Comparison of ENCODE assay signal across 8 mouse cellular contexts in the genomic region with DNA sequence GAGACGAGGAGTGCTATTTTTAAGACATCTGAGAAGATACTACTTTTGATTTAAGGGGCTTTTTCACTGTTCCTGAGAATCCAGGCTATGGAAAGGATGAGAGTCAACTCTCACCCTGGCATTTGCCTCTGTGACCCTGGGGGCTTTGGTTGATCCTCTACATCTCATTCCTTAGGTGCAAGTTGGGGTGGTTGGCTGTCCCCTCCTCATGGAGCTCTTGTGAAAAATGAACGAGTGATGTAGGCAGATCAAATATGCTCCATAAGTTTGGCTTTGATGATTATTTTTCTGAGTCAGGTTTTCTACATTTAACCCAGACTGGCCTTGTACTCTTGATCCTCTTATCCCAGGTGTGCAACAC. TPM values are rescaled to one million over a fixed set of nuclear protein-coding genes. Genes with fewer than 3 reads are reported as not detected.
A peak's percentile ranks its signal among the peaks of the same experiment; 100 is the strongest.
DNase-seq lines count a peak whose midpoint lies in the region; ATAC-seq and TF ChIP-seq lines count a peak whose summit lies in the region.

No protein-coding gene starts in this region.

- peak overlapping the region; percentile 67 for H3K4me2 ChIP-seq in forebrain, embryonic 13.5 days
- peak overlapping the region; percentile 82 for H3K4me2 ChIP-seq in liver, embryonic 13.5 days

- no peaks in the 10 kb centered on the region for H3K79me2 ChIP-seq in heart, adult 2 months (replicated peaks; ENCODE audit: control insufficient read depth, insufficient read depth, low read length)
- H3K79me2 ChIP-seq in C2C12 (ENCODE audit: control insufficient read depth, insufficient read depth): peaks cover 21% of the 10 kb centered on the region

- intact Hi-C loops in heart, adult 2 months (cut with DNase I): loop anchor here (2.0 to 5.0 kb wide), 2 partner anchors 55 to 75 kb away; a partner anchor contains a TSS
- intact Hi-C loops in heart, postnatal 36 days (cut with DNase I): loop anchor here (2.0 kb wide), 1 partner anchor 77 kb away; no protein-coding TSS in a partner anchor

- no peak for TF ChIP-seq POLR2A in heart, adult 2 months (IDR thresholded peaks at IDR 0.05; ENCODE audit: insufficient read depth, low read depth, low read length)

- peak overlapping the region; percentile 75 for H3K27ac ChIP-seq in heart, adult 2 months
- H3K27ac ChIP-seq in forebrain, embryonic 13.5 days: peak overlapping the region; percentile 55; the same call in 1 of the 2 replicates
- no peak overlapping the region for H3K27ac ChIP-seq in liver, embryonic 13.5 days

- no peak for TF ChIP-seq CTCF in heart, adult 2 months (IDR thresholded peaks at IDR 0.05)
- TF ChIP-seq CTCF in C2C12 (IDR thresholded peaks at IDR 0.05; ENCODE audit: control insufficient read depth, insufficient read depth, insufficient read length): no peak

- H3K27me3 ChIP-seq in heart, adult 2 months (ENCODE audit: control insufficient read depth, insufficient read depth, low read length): no peaks in the 10 kb centered on the region
- H3K27me3 ChIP-seq in C2C12 (ENCODE audit: control insufficient read depth, insufficient read depth, insufficient read length): no peaks in the 10 kb centered on the region
- H3K27me3 ChIP-seq in forebrain, embryonic 13.5 days: no peaks in the 10 kb centered on the region
- H3K27me3 ChIP-seq in liver, embryonic 13.5 days: no peaks in the 10 kb centered on the region

- H3K79me3 ChIP-seq in C2C12 (ENCODE audit: low read depth): peaks cover 8% of the 10 kb centered on the region

- H3K4me3 ChIP-seq in heart, adult 2 months: peak overlapping the region; percentile 70
- H3K4me3 ChIP-seq in C2C12 (ENCODE audit: insufficient read depth, poor library complexity, severe bottlenecking): peak overlapping the region; percentile 77
- peak overlapping the region; percentile 55 for H3K4me3 ChIP-seq in forebrain, embryonic 13.5 days
- peak overlapping the region; percentile 79 for H3K4me3 ChIP-seq in liver, embryonic 13.5 days (replicated peaks)

- peaks cover 2% of the 10 kb centered on the region for H3K4me1 ChIP-seq in heart, adult 2 months (ENCODE audit: control insufficient read depth, insufficient read depth, low read length)
- H3K4me1 ChIP-seq in forebrain, embryonic 13.5 days: peaks cover 24% of the 10 kb centered on the region
- H3K4me1 ChIP-seq in liver, embryonic 13.5 days (replicated peaks): peaks cover 22% of the 10 kb centered on the region

- no peak overlapping the region for H3ac ChIP-seq in C2C12 (ENCODE audit: control insufficient read depth, insufficient read length, low read depth)

- H3K9me3 ChIP-seq in forebrain, embryonic 13.5 days (replicated peaks): no peaks in the 10 kb centered on the region
- H3K9me3 ChIP-seq in liver, embryonic 13.5 days (replicated peaks): no peaks in the 10 kb centered on the region

- TF ChIP-seq EP300 in heart, adult 2 months (IDR thresholded peaks at IDR 0.05; ENCODE audit: insufficient read depth, low read depth, low read length): no peak

- WGBS in heart, adult 2 months: 7% methylated on average over 2 of the region's 2 CpGs
- 14% methylated on average over 2 of the region's 2 CpGs for WGBS in forebrain, embryonic 13.5 days
- WGBS in liver, embryonic 13.5 days (ENCODE audit: insufficient replicate concordance): 5% methylated on average over 2 of the region's 2 CpGs

- no peaks in the 10 kb centered on the region for H3K36me3 ChIP-seq in heart, adult 2 months (ENCODE audit: control insufficient read depth, insufficient read depth, low read length)
- peaks cover 15% of the 10 kb centered on the region for H3K36me3 ChIP-seq in C2C12 (ENCODE audit: control insufficient read depth, insufficient read depth)
- peaks cover 14% of the 10 kb centered on the region for H3K36me3 ChIP-seq in forebrain, embryonic 13.5 days (ENCODE audit: poor library complexity, severe bottlenecking)
- H3K36me3 ChIP-seq in liver, embryonic 13.5 days: peaks cover 21% of the 10 kb centered on the region

- no peak for DNase-seq in heart, adult 2 months
- no peak for DNase-seq in heart, postnatal 36 days
- no peak for DNase-seq in liver, embryonic 13.5 days
- DNase-seq in adrenal gland, adult 2 months: no peak
- no peak for DNase-seq in cerebellum, adult 9-11 months

- 0 out of 2 replicates have a peak, but pooled peaks have one; percentile 25 for ATAC-seq in forebrain, embryonic 13.5 days
- no peak for ATAC-seq in liver, embryonic 13.5 days (ENCODE audit: low read depth)
- no peak for ATAC-seq in frontal cortex, adult (ENCODE audit: low TSS enrichment)

- peak overlapping the region; percentile 85 for H3K9ac ChIP-seq in heart, adult 2 months (ENCODE audit: low read depth, low read length)
- peak overlapping the region; percentile 77 for H3K9ac ChIP-seq in forebrain, embryonic 13.5 days
- H3K9ac ChIP-seq in liver, embryonic 13.5 days: peak overlapping the region; percentile 79

TF ChIP-seq in C2C12, 6 proteins besides CTCF, POLR2A, EP300 and RAD21:
- no peak for TF ChIP-seq MYOD1 (IDR thresholded peaks at IDR 0.05; ENCODE audit: control insufficient read depth, insufficient read length, low read depth)
- TF ChIP-seq CEBPB (IDR thresholded peaks at IDR 0.05; ENCODE audit: low read depth): no peak
- no peak for TF ChIP-seq MAX (IDR thresholded peaks at IDR 0.05)
- no peak for TF ChIP-seq MYOG (IDR thresholded peaks at IDR 0.05; ENCODE audit: control insufficient read depth, extremely low read depth, insufficient read length)
- no peak for TF ChIP-seq USF1 (IDR thresholded peaks at IDR 0.05; ENCODE audit: low read depth)
- TF ChIP-seq FOSL1 (IDR thresholded peaks at IDR 0.05; ENCODE audit: insufficient read depth, low read length, poor library complexity, severe bottlenecking): no peak
TF ChIP-seq in C2C12: peak in this region for 0.

RNA-seq across cellular contexts. Expression of a gene that starts 0.3 kb away (rescaled TPM):
- total RNA-seq in heart, adult 2 months (2021): 10 to 100 TPM; 18.4 to 19.0 TPM
- 42.4 and 59.7 TPM in 2 replicates for polyA plus RNA-seq in heart, adult 2 months (2012; rRNA removed)
- total RNA-seq in heart, postnatal 36 days (2021): 10 to 100 TPM; 13.9 to 15.7 TPM
- polyA plus RNA-seq in C2C12 (2012; fragmentation: generic; extraction: Trizol): 29.8 TPM
- polyA plus RNA-seq in forebrain, embryonic 13.5 days (2015; fragmentation: Nextera tagmentation; extraction: Ambion mirVana): 39.5 and 39.8 TPM in 2 replicates
- 24.2 and 26.5 TPM in 2 replicates for polyA plus RNA-seq in liver, embryonic 13.5 days (2015; fragmentation: Nextera tagmentation; extraction: Ambion mirVana)
- total RNA-seq in adrenal gland, adult 2 months (2021): 10 to 100 TPM; 52.0 to 68.9 TPM
- 117 and 120 TPM in 2 replicates for polyA plus RNA-seq in adrenal gland, adult 2 months (2012; rRNA removed)

RNA-seq across cellular contexts. Expression of a gene that starts 54.6 kb away (rescaled TPM):
- total RNA-seq in heart, adult 2 months (2021): 10 to 100 TPM; 13.0 to 14.9 TPM
- polyA plus RNA-seq in heart, adult 2 months (2012; rRNA removed): 10.7 and 15.1 TPM in 2 replicates
- total RNA-seq in heart, postnatal 36 days (2021): 10 to 100 TPM; 11.4 to 11.9 TPM
- polyA plus RNA-seq in C2C12 (2012; fragmentation: generic; extraction: Trizol): 5.9 TPM
- 34.1 and 34.2 TPM in 2 replicates for polyA plus RNA-seq in forebrain, embryonic 13.5 days (2015; fragmentation: Nextera tagmentation; extraction: Ambion mirVana)
- polyA plus RNA-seq in liver, embryonic 13.5 days (2015; fragmentation: Nextera tagmentation; extraction: Ambion mirVana): 6.4 and 6.5 TPM in 2 replicates
- total RNA-seq in adrenal gland, adult 2 months (2021): 10 to 100 TPM; 37.8 to 75.4 TPM
- 29.3 and 30.1 TPM in 2 replicates for polyA plus RNA-seq in adrenal gland, adult 2 months (2012; rRNA removed)
